Mouse (Mus musculus) liver, adult (tissue): ENCODE data around the gene Cep85l.

Source experiments
- GATA4 ChIP-seq: IDR thresholded peaks from 2 replicates; pipeline ENCODE4 v1.6.1; 2014; ENCODE audit warnings: mild to moderate bottlenecking, low read length; ENCODE audit not compliant: insufficient replicate concordance

Gene Cep85l

DNA sequence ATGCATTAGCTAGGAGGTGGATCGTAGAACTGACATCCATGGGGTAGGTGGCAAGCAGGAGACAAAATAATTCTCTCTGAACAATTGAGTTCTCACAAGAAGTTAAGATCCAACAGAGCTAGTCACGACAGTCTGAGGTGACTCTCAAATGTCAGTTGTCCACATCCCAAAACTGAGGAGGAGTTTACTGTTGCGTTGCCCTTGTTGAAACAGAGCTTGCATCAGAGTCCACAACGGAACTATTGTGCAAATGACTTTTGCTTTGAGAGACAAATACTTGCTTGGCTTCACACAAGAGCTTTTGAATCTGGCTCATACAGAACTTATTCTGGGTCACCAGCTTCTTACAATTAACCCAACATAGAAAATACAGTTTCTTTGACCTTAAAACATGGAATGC, 27.7 kb upstream of the Cep85l start:
- no peak for TF ChIP-seq GATA4

DNA sequence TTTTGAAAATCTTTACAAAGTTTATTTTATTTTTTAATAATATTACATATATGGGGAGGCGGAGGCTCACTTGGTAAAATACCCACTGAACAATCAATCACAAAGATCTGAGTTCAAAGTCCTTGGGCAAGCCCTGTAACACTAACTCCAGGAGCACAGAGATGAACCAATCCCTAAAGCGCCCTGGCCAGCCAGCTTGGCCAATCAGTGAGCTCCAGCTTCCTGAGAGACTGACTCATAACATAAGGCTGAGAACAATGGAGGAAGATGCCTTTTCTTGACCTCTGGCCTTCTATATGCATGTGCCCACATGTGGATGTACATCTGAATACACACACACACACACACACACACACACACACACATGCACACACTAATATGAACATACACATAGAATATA, 27.1 kb upstream of the Cep85l start:
- TF ChIP-seq GATA4 = no peak

DNA sequence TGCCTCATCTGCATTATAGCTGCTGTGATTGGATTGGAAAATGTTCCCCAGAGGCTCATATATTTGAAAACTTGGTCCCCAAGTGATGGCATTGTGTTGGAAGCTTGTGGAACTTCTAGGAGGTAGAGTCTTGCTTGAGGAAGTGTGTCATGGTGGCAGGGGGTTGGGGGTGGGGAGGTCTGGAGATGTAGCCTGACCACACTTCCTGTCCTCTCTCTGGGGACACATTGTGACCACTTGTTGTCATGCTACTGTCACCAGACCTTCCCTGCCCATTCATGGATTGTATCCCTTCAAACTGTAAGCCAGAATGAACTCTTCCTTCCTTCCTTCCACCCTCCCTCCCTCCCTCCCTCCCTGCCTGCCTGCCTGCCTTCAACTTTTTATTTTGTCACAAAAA, 22.5 kb upstream of the Cep85l start:
- no peak for TF ChIP-seq GATA4

DNA sequence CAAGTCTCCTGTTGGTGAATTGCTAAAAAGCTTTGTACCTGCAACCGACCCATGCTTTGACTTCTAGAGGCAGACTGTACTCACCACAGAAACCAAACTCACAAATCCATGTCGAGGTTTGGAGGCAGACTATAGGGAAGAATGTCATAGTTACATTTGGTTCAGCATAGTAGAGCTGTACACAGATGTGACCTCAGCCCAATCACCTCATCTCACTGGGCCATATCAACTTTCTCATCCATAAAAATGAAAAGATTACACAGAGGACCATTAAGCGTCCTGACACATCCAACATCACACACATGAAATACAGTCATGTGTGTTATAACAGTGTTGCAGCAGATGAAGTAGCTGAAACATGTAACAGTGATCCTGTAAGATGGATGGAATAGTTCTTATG, 19.3 kb upstream of the Cep85l start:
- no peak for TF ChIP-seq GATA4

DNA sequence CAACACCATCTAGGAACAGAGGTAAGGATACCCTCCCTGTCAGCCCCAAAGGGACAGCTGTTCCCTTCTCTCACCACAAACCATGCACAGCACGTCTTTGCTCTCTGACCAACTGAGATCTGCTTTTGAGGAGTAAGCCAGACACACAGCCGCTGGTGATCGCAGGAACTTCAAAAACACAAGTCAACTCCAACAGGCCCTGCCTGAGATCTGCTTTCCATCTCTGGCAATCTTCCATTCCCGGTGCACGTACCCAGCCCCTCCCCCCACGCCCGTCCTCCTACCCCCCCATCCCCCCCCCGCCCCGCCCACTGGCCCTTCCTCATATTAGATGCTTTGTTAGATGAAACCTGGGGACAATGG, 18.8 kb upstream of the Cep85l start:
- no peak for TF ChIP-seq GATA4

DNA sequence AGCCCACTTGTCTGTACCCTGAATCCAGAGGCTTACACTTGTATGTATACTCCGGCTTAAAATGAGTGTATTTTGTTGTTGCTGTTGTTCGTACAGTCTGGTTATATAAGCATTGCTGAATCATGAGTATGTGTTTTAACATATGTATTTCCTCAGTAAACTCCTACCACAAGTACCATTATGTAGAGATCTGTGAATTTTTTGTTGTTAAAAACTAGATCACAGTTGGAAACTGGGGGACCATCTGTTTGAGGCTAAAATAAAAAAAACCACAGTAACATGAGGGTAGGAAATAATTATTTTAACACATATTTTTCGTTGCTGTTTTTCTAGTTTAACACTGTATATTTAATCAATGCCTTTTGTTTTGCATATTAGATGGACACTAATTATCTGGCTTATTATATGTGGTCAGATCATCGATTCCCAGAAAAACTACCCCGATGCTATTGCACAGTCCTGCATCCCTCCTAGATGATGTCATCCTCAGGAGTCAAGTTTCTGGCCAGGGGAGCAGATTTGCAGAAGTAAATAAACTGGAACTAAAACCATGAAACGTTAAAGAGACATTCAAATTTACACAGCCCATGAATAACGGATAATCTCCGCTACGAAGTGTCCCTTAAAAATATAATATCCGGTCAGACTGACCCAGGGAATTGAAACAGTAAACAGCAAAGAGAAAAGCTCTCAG, 18.2 kb upstream of the Cep85l start:
- TF ChIP-seq GATA4 = no peak

GRCm38 (mm10) chr10:53394923-53395629, 15.3 kb upstream of the Cep85l start:
- no peak for TF ChIP-seq GATA4

GRCm38 (mm10) chr10:53388227-53388920, 8.6 kb upstream of the Cep85l start:
- TF ChIP-seq GATA4 = no peak

- TF ChIP-seq GATA4 = no peak
These were observed 5.7 kb upstream of the Cep85l start for GRCm38 (mm10) chr10:53385438-53385837.

DNA sequence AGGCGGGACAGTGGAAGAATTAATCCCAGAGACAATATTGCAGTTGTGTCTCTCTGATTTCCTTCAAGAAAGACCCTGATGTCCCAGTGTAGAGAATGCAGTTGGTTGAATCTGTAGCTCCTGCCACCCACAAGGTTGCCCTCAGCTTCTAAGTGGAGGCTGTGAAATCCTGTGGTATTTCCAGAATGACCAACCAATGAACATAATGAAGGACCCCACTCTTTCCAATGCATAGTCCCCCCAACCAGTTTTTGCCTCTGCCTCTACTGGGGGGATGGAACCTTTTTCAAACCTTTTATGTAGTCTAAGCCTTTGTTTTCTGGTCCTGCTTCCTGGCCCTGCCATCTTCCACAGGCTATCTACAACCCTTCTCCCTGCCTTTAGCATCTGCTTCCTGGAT, 5.1 kb upstream of the Cep85l start:
- TF ChIP-seq GATA4 = no peak

GRCm38 (mm10) chr10:53382696-53383365, 3.1 kb upstream of the Cep85l start:
- TF ChIP-seq GATA4 = no peak

DNA sequence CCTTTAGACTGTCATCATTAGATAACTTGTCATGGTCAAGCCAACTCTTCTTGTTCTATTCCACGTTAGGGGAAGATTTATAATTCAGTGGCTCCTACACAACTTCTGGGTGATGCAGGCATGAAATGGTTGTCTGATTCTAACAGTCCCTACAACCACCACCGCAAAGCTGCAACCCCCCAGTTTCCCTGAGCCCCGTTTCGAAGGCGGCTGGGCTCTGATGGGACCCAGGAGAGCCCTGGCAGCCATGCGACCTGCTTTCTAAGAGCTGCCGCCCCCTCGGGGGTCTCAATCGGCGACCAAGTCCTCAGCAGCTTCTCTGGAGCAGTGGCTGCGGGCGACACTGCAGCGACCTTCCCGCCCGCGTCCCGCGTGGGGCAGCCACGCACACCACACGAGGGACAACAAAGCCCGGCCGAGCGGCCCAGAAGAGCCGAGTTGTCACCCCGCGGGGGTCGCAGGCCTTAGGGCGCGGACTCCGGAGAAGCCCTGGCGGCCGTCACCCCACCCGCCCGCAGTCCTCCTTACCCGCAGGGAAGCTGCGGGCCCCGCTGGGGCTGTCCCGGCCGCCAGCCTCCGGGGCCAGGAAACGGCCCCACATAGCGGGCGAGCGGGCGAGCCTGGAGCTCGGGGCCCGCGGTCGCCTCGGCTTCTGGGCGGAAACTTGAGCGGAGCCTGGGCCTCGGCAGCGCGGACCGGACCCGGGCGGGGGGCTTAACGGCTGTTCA, 602 bp downstream of the Cep85l start:
- no peak for TF ChIP-seq GATA4

GRCm38 (mm10) chr10:53378296-53378695, 1.5 kb downstream of the Cep85l start:
- TF ChIP-seq GATA4 = no peak

DNA sequence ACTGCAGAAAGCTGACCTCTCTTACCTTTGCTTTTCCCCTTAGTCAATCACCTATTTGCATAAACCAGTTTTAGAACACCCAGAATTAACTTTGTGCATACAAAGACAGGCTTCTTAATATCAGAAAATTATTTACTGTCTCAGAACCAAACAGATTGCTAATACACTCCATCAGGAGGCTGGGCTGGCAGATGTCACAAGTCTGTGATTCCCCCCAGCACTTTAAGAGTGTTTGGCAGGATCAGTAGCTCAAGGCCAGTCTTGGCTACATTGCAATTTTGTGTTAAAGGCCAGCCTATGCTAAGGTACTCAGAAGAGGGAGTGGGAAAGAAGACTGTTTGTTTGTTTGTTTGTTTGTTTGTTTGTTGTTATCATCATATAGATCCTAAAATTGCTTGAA, 2.7 kb downstream of the Cep85l start:
- TF ChIP-seq GATA4 = no peak
